Mouse (Mus musculus) activated CD4-positive, CD25-positive, alpha-beta regulatory T cell, adult 9 weeks (primary cell): ENCODE measurements around the gene S1pr5. TPM values are rescaled to one million over a fixed set of nuclear protein-coding genes. Genes with fewer than 3 reads are reported as not detected.

Source experiments
- polyA plus RNA-seq: library from polyadenylated mRNA; unstranded; fragments of 100-300 nt; shearing (Covaris generic); gene quantifications from one replicate; pipeline ENCODE4 v1.2.1, GENCODE M21; 2017

The S1pr5 gene
- not detected for polyA plus RNA-seq

DNA sequence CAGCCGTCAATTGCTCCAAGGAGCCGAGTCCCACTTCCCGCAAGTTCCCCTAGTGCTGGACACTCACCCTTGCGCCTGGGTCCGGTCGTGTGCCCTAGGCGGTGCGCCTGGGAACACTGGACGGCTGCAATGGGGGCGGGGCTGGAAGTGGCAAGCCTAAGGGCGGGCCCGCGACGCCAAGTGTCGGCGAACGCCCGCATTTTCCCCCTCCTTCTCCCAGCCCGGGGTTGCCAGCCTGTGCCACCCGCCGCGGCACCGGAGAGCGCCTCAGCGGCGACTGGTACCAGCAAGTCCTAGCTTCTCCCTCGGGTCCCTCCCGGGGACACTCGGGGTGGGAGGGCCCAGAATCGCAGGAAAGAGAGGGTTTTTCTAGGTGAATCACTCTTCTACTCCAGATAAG lies at the start of gene S1pr5:
S1pr5 (minus strand) TSS at position 118 of the 400 bp plus-strand sequence.

DNA sequence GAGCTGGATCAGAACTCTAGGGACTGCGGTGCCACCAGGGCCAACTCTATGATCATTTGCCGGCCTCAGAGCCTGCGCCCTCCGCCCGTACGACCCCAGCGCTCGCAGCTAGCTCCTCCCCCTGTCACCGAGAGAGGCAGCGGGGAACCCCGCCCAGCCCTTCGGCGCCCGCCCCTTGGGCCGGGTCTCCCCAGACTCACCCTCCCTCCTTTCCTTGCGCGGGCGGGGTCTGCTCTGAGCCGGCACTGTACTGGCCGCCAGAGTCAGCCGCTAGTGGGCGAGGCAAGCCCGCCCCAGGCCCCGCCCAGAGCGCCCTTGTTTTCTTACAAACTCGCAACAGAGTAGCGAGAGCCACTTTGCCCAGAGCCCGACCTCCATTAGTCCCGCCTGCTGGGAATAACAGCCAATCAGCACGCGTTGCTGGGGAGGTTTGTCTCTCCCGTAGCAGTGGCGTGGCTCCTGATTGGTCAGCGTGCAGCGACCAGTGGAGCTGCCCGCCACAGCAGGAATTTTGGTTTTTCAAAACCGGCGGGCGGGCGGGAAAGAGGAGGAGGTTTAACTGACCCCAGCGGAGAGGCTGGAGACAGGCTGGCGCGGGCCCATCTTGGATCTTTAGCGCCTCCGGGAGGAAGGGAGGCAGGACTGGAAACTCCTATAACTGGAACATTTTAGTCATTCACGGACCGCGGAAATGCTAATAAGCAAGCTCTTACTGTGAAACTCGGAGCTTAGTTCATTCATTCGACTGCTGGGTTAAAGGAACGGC lies 43.0 kb upstream of the S1pr5 start, which contains the start of gene Cdkn2d:
Cdkn2d (minus strand) TSS at position 386 of the 766 bp plus-strand sequence.

DNA sequence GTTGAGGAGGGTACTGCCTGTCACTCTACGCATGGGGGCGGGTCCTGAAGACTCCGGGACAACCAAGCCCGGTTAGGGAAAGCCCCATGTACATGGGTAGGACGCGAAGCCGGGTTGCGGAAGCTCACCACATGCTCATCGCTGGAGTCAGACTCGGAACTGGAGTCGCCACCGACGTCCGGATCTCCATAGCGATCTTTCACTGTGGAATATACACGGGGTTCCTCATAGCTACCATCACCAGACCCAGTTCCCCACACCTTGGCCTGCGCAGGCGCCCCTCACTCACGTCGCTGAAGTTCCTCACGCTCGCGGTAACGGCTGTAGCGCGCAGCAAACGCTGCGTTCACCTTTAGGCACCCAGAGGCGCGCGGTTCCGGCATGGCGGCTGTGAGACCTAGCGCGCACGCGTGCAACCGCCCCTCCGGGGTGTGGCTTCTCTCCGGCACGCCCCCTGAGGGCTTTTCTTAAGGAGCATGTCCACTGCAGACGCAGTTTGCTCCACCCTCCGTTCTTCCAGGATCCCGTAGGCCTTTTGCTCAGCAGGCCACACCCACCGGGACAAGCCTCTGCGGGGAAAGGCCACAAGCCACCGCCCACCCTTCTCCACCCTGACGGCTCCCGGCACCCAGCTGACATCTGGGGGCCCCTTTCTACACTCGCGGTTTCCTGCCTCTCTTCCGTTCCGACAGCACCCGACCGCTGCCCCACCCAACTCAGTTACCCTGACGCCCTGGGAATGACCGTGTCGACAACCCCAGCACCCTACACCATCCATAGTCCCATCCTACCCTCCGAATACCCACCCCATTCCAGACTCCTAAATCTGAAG lies 39.5 kb upstream of the S1pr5 start, which contains the start of gene Kri1:
Kri1 (minus strand) TSS at position 399 of the 832 bp plus-strand sequence.

DNA sequence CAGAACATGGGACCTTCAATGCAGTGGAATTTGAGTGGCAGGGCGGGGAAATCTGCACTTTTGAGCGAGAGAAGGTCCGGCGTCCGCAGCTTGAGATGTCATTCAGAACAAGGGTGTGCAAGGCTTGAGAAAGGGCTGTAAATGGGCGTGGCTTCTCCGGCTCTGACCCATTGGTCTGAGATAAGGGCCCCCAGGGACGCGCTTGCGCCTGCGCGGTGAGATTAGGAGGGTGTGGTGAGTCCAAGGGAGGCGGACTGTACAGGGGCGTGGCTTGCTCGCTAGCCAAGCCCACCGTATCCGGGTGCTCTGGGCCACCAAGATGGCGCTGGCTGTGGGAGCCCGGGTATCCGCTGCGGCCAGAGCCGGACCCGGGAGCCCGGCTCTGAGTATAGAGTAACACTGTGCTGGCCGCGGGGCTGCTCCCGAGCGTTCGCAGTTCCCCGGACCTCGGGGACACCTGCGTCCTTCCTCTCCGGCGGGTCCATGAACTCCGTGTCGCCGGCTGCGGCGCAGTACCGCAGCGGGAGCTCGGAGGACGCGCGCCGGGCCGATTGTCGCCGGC lies 16.8 kb upstream of the S1pr5 start, which contains the start of gene Atg4d:
Atg4d (plus strand) TSS at position 294 of the 562 bp plus-strand sequence.

DNA sequence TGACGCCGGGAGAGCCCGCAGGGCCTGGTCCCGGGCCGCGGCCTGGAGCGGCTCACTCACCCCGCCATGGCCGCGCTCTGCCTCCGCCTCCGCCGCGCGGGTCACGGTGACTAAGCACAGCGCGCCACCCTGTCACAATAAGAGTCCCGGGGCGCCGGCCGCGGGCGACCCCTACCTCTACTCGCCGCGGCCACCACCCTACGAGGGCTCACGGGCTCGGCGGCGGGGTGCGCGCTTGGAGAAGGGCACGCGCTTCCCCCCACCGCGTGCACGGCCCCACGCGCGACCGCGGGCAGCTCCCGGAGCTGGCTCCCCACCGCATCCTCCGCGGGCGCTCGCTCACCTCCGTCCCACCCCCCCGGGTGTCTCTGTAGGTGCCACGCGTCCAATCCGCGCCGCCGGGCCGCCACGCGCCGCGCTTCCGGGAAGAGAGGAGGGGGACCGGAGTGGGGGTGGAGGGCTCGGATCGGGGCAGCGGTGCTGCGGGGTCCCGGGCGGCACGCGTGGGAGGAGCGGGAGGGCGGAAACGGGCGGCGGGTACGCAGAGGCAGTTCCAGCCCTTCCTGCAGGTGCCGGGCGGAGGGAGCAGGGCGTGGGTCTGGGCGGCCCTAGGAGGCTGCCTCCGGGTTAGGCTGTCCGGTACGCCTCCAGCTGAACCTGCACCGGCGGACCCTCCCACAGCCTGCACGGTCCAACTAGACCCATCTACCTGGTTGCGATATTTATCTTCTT lies 9.3 kb downstream of the S1pr5 start, which contains the start of gene Keap1:
Keap1 (minus strand) TSS at position 629 of the 732 bp plus-strand sequence.

Other genes with a start within 250 kb of the S1pr5 start
- gene Mrpl4, start 245.7 kb downstream of the S1pr5 start, polyA plus RNA-seq = 128 TPM
- gene Icam1, start 232.5 kb downstream of the S1pr5 start, polyA plus RNA-seq = 132 TPM
- 1.9 TPM for gene Icam4, start 219.1 kb downstream of the S1pr5 start, polyA plus RNA-seq
- gene Icam5, start 216.4 kb downstream of the S1pr5 start, polyA plus RNA-seq = 0.79 TPM
- gene Zglp1, start 181.3 kb downstream of the S1pr5 start, polyA plus RNA-seq = not detected
- 0.20 TPM for gene Gm49373, start 175.3 kb downstream of the S1pr5 start, polyA plus RNA-seq
- gene Fdx1l, start 174.8 kb downstream of the S1pr5 start, polyA plus RNA-seq = 35.0 TPM
- 6.8 TPM for gene Gm38431, start 156.4 kb downstream of the S1pr5 start, polyA plus RNA-seq
- gene Raver1, start 156.4 kb downstream of the S1pr5 start, polyA plus RNA-seq = 73.3 TPM
- 118 TPM for gene Tyk2, start 117.2 kb downstream of the S1pr5 start, polyA plus RNA-seq
- gene Cdc37, start 98.5 kb downstream of the S1pr5 start, polyA plus RNA-seq = 330 TPM
- gene Pde4a, start 82.7 kb downstream of the S1pr5 start, polyA plus RNA-seq = 0.72 TPM
- gene Keap1, start 9.1 kb downstream of the S1pr5 start, polyA plus RNA-seq = 39.3 TPM
- 63.6 TPM for gene Atg4d, start 16.9 kb upstream of the S1pr5 start, polyA plus RNA-seq
- gene Kri1, start 39.5 kb upstream of the S1pr5 start, polyA plus RNA-seq = 37.6 TPM
- gene Cdkn2d, start 43.0 kb upstream of the S1pr5 start, polyA plus RNA-seq = 104 TPM
- 2.0 TPM for gene Ap1m2, start 63.9 kb upstream of the S1pr5 start, polyA plus RNA-seq
- gene Slc44a2, start 72.3 kb upstream of the S1pr5 start, polyA plus RNA-seq = 543 TPM
- 69.7 TPM for gene Ilf3, start 119.4 kb upstream of the S1pr5 start, polyA plus RNA-seq
- 35.2 TPM for gene Qtrt1, start 163.4 kb upstream of the S1pr5 start, polyA plus RNA-seq
- 264 TPM for gene Dnm2, start 176.5 kb upstream of the S1pr5 start, polyA plus RNA-seq